Mouse (Mus musculus) ES-Bruce4 (cell line): ENCODE measurements around the gene Gtf2i. TPM values are rescaled to one million over a fixed set of nuclear protein-coding genes. Genes with fewer than 3 reads are reported as not detected.

Experiments
- H3K27ac ChIP-seq: 2 replicates; pipeline ENCODE4 v1.5.1; 2012; ENCODE audit warnings: low read length, inconsistent platforms; ENCODE audit not compliant: insufficient read depth
- H3K27me3 ChIP-seq: 2 replicates; pipeline ENCODE4 v1.6.1; 2012; ENCODE audit warnings: mild to moderate bottlenecking, low read length, inconsistent platforms; ENCODE audit not compliant: control insufficient read depth, poor library complexity, insufficient read depth, severe bottlenecking
- H3K36me3 ChIP-seq: 2 replicates; pipeline ENCODE4 v1.6.1; 2012; ENCODE audit warnings: inconsistent platforms, mild to moderate bottlenecking, low read length, moderate library complexity; ENCODE audit not compliant: control insufficient read depth, poor library complexity, insufficient read depth, severe bottlenecking
- H3K4me1 ChIP-seq: one replicate; pipeline ENCODE4 v1.8.1; 2011; ENCODE audit warnings: low read length; ENCODE audit not compliant: control insufficient read depth, insufficient read depth
- H3K4me3 ChIP-seq: 2 replicates; pipeline ENCODE4 v1.5.1; 2011; ENCODE audit warnings: low read depth, mild to moderate bottlenecking, low read length
- H3K9ac ChIP-seq: 2 replicates; pipeline ENCODE4 v1.6.1; 2012; ENCODE audit warnings: low read depth, mild to moderate bottlenecking, inconsistent platforms; ENCODE audit not compliant: poor library complexity, severe bottlenecking
- H3K9me3 ChIP-seq: replicated peaks from 2 replicates; pipeline ENCODE4 v1.6.1; 2012; ENCODE audit warnings: mild to moderate bottlenecking, low read length, inconsistent platforms; ENCODE audit not compliant: control insufficient read depth, poor library complexity, insufficient read depth, severe bottlenecking
- CTCF ChIP-seq: IDR thresholded peaks from one replicate; pipeline ENCODE4 v1.8.1; 2011; ENCODE audit warnings: low read depth, low read length
- EP300 ChIP-seq: IDR thresholded peaks from 2 replicates; pipeline ENCODE4 v1.6.1; 2011; ENCODE audit warnings: low read depth, low read length; ENCODE audit not compliant: insufficient read depth
- POLR2A ChIP-seq: IDR thresholded peaks from one replicate; pipeline ENCODE4 v1.8.1; 2011; ENCODE audit warnings: low read length; ENCODE audit not compliant: insufficient read depth
- polyA plus RNA-seq: library from polyadenylated mRNA; stranded (reverse); fragments of >200 nt; gene quantifications from 2 replicates; pipeline ENCODE4 v1.2.4, GENCODE M21; 2011; ENCODE audit warnings: low read depth; ENCODE audit not compliant: missing spikeins, insufficient read depth, insufficient read length

Gtf2i gene
- polyA plus RNA-seq, 1 experiment: 242 TPM

DNA sequence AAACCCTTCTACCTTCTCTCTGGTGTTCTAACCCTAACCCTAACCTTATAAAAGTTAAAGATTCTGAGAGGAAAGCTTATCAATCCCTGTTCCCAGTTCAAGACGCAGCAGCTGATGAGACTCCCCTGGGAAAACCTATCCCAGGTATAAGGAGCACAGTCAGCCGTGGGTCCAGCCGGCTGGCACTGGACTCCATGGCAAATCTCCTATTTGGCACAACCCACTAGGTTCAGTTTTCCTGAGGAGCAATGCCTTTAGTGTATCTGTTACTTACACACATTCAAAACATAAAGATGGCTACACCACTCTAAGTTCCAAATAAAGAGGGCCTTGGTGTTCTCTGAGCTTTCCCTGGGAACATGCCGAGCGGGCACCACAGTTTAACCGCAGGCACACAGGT, 23.5 kb downstream of the Gtf2i start:
- TF ChIP-seq EP300 (no peak), POLR2A (no peak), CTCF (no peak)
- Histone ChIP-seq H3K9ac (no peak overlapping the region), H3K4me1 (no peaks in the 10 kb centered on the region), H3K4me3 (no peak overlapping the region), H3K36me3 (peaks cover 18% of the 10 kb centered on the region), H3K9me3 (no peaks in the 10 kb centered on the region), H3K27ac (no peak overlapping the region), H3K27me3 (no peaks in the 10 kb centered on the region)

DNA sequence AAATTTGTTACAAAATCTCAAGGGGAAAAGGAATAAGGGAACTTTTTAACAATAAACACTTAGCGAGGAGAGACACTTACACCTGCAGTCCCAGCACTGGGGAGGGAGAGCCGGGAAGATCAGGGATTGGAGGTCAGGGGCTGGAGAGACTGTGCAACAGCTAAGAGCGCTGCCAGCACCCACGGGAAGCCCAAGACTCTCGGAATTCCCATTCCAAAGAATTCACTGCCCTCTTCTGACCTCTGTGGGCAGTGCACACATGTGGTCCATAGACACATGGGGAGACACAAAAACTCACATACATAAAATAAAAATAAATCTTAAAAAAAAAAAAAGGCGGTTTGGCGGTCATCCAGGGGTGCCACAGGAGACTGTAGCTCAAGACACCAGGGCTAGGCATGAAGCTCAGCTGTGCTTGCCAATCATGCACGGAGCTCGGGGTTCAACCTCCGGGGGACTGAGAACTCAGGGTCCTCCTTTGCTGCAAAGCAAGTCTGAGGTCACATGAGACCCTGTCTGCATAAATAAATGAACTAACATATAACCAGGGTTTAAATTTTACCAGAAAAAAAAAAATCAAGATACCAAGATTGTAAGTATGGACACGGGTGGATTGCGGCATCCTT, 24.5 kb downstream of the Gtf2i start:
- TF ChIP-seq EP300 (no peak), POLR2A (no peak), CTCF (no peak)
- Histone ChIP-seq H3K4me3 (no peak overlapping the region), H3K4me1 (no peaks in the 10 kb centered on the region)

DNA sequence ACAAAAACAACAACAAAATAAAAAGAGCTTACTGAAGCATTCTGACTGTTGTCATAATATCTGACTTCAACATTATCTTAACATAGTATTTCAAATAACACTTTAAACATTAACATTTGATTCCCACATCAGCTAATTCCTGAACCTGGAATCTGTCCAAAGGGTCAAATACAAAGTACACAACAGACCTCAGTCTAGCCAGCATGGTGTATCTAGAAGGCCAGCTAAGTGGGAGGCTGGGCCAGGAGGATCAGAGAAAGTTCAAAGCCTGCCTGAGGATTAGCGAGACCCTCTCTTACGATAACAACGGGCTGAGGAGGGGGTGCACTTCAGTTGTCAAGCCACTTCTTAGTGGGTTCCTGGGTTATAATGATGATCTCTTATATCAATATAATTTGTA, 26.5 kb downstream of the Gtf2i start:
- Histone ChIP-seq H3K9ac (no peak overlapping the region), H3K4me1 (no peaks in the 10 kb centered on the region), H3K4me3 (no peak overlapping the region), H3K9me3 (no peaks in the 10 kb centered on the region), H3K36me3 (peaks cover 24% of the 10 kb centered on the region), H3K27ac (no peak overlapping the region), H3K27me3 (no peaks in the 10 kb centered on the region)
- TF ChIP-seq EP300 (no peak), POLR2A (no peak), CTCF (no peak)

More for the DNA sequence above, 24.5 kb downstream of the Gtf2i start:
- Histone ChIP-seq H3K27me3 (no peaks in the 10 kb centered on the region), H3K9ac (no peak overlapping the region), H3K36me3 (peaks cover 20% of the 10 kb centered on the region), H3K9me3 (no peaks in the 10 kb centered on the region), H3K27ac (no peak overlapping the region)

DNA sequence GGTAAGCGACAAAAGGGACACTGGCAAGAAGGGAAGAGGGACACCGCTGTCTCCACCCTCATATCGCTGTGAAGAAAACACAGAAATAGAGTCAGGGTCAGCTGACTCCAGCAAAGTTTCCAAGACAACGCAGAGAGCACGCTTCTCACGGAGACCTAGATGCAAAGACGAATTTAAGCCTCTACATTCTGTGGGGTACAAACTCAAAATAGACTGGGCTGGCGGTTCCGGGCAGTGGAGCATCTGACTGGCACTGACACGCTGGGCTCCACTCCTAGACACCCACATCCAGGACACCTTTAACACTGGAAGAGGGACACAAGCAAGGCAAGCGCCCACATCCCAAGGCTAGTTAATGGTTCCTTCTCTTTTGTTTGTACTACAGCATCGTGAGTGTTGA, 29.6 kb downstream of the Gtf2i start:
- Histone ChIP-seq H3K36me3 (peaks cover 19% of the 10 kb centered on the region), H3K9ac (no peak overlapping the region), H3K4me3 (no peak overlapping the region), H3K4me1 (no peaks in the 10 kb centered on the region), H3K27ac (no peak overlapping the region), H3K27me3 (no peaks in the 10 kb centered on the region), H3K9me3 (no peaks in the 10 kb centered on the region)
- TF ChIP-seq CTCF (no peak), POLR2A (no peak), EP300 (no peak)

DNA sequence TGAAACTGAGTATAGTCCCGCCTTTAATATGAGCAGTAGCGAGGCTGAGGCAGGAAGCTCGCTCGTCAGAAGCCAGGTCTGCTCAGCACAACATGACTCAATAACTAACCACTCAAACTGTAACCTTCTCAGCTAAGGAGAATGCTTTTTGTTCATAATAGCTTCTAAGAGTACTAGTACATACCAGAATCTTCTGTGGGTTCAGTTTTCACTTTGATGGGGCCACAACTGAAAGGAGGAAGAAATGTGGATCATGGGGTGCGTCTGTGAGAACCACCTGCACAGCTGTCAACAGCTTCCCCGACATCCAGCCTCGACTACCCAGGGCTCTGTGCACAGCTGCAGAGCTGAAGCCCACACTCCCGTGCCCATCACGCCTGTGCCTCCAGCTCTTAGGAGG, 32.0 kb downstream of the Gtf2i start:
- no peak for TF ChIP-seq POLR2A
- no peak for TF ChIP-seq EP300
- TF ChIP-seq CTCF: no peak
- Histone ChIP-seq H3K27ac (no peak overlapping the region), H3K4me3 (no peak overlapping the region), H3K4me1 (peaks cover 4% of the 10 kb centered on the region), H3K9ac (no peak overlapping the region), H3K27me3 (no peaks in the 10 kb centered on the region), H3K36me3 (peaks cover 22% of the 10 kb centered on the region), H3K9me3 (no peaks in the 10 kb centered on the region)

DNA sequence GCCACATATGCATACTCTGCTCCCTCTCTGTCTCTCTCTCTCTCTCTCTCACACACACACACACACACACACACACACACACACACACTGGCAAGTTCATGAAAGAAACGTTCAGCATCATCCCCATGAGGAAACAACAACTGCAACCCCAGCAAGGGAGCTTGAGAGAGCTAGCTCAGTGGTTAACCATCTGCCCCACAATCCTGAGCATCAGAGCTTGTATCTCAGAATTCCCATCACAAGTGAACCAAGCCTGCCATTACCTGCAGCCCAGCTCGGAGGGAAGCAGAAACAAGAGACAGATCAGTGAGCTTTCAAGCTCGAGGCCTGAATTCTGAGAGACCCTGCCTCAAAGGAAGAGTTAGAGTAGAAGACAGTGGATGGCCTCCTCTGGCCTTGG, 32.5 kb downstream of the Gtf2i start:
- no peak overlapping the region for H3K9ac ChIP-seq
- no peaks in the 10 kb centered on the region for H3K27me3 ChIP-seq
- peaks cover 4% of the 10 kb centered on the region for H3K4me1 ChIP-seq
- H3K4me3 ChIP-seq: no peak overlapping the region
- TF ChIP-seq POLR2A (no peak), EP300 (no peak), CTCF (no peak)
- peaks cover 18% of the 10 kb centered on the region for H3K36me3 ChIP-seq
- H3K9me3 ChIP-seq: no peaks in the 10 kb centered on the region
- no peak overlapping the region for H3K27ac ChIP-seq
